Mouse (Mus musculus): Measurements from ENCODE around the gene Tmem186.

DNA sequence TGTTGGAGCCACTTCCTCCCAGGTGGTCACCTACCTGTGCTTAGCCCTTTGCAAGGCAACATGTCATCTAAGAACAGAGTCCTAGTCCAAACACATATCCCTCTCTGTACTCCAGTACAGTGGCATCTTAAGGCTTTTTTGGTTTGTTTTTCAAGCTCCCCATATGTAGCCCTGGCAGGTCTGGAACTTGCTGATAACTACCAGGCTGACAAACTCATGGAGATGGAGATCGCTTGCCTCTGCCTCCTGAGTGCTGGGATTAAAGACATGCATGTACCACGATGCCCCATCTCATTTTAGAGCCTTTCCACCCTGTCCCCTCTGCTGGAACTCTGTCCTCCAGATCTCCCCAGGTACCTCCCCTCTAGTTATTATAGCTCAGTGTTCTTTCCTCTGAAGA is 38.7 kb upstream of the Tmem186 start:
- no peak for TF ChIP-seq POLR2A (IDR thresholded peaks at IDR 0.05; ENCODE audit: insufficient read length, low read depth)
- no peak for TF ChIP-seq MAX (IDR thresholded peaks at IDR 0.05; ENCODE audit: low read depth)
- no peak for TF ChIP-seq E2F4 (IDR thresholded peaks at IDR 0.05; ENCODE audit: insufficient read depth)
- no peak for TF ChIP-seq MYOG (IDR thresholded peaks at IDR 0.05; ENCODE audit: control insufficient read depth in 1 of 3, insufficient read depth in 1 of 3, insufficient read length in 2 of 3, low read depth in 2 of 3)
- no peak for TF ChIP-seq MYOD1 (IDR thresholded peaks at IDR 0.05; ENCODE audit: control insufficient read depth in 1 of 3, insufficient read length in 2 of 3, low read depth in 2 of 3)
- TF ChIP-seq USF1 (IDR thresholded peaks at IDR 0.05; ENCODE audit: low read depth) = no peak
- TF ChIP-seq TCF12 (IDR thresholded peaks at IDR 0.05; ENCODE audit: insufficient read depth, poor library complexity, severe bottlenecking) = no peak
- TF ChIP-seq POLR2AphosphoS2 (IDR thresholded peaks at IDR 0.05; ENCODE audit: insufficient read length, low read depth) = no peak
- no peak for TF ChIP-seq SRF (IDR thresholded peaks at IDR 0.05; ENCODE audit: control insufficient read depth, insufficient read length, low read depth)
- no peak for TF ChIP-seq CEBPB (IDR thresholded peaks at IDR 0.05; ENCODE audit: insufficient read depth, poor library complexity, severe bottlenecking)
- no peak for TF ChIP-seq REST (IDR thresholded peaks at IDR 0.05; ENCODE audit: insufficient read depth, insufficient read length)
- TF ChIP-seq TCF3 (IDR thresholded peaks at IDR 0.05; ENCODE audit: insufficient read length, low read depth) = no peak
